Mouse (Mus musculus) C2C12 (cell line): ENCODE data around the gene Fem1b. TPM values are rescaled to one million over a fixed set of nuclear protein-coding genes. Genes with fewer than 3 reads are reported as not detected.
A peak's percentile ranks its signal among the peaks of the same experiment; 100 is the strongest.

Experiments used
- H3K27me3 ChIP-seq: one replicate; pipeline ENCODE4 v1.6.1; 2011; ENCODE audit not compliant: control insufficient read depth, insufficient read depth, insufficient read length
- H3K36me3 ChIP-seq: one replicate; pipeline ENCODE4 v1.6.1; 2011; ENCODE audit not compliant: control insufficient read depth, insufficient read depth
- H3K4me3 ChIP-seq: one replicate; pipeline ENCODE4 v1.5.1; 2011; ENCODE audit warnings: mild to moderate bottlenecking, control low read depth; ENCODE audit not compliant: poor library complexity, insufficient read depth, severe bottlenecking
- H3K79me2 ChIP-seq: one replicate; pipeline ENCODE4 v1.6.1; 2011; ENCODE audit not compliant: control insufficient read depth, insufficient read depth
- H3K79me3 ChIP-seq: one replicate; pipeline ENCODE4 v1.6.1; 2011; ENCODE audit warnings: low read depth, control low read depth
- H3ac ChIP-seq: one replicate; pipeline ENCODE3; 2011; ENCODE audit warnings: low read depth; ENCODE audit not compliant: control insufficient read depth, insufficient read length
- CEBPB ChIP-seq: IDR thresholded peaks from one replicate; pipeline ENCODE4 v1.6.1; 2011; ENCODE audit warnings: low read depth, mild to moderate bottlenecking, control low read depth, moderate library complexity
- CTCF ChIP-seq: IDR thresholded peaks from one replicate; pipeline ENCODE4 v1.5.1; 2011; ENCODE audit not compliant: control insufficient read depth, insufficient read depth, insufficient read length
- FOSL1 ChIP-seq: IDR thresholded peaks from one replicate; pipeline ENCODE4 v1.8.0; 2011; ENCODE audit warnings: mild to moderate bottlenecking, low read length; ENCODE audit not compliant: poor library complexity, insufficient read depth, severe bottlenecking
- MAX ChIP-seq: IDR thresholded peaks from one replicate; pipeline ENCODE4 v1.6.1; 2011; ENCODE audit warnings: mild to moderate bottlenecking, control low read depth
- MYOD1 ChIP-seq: IDR thresholded peaks from one replicate; pipeline ENCODE4 v1.6.1; 2011; ENCODE audit warnings: low read depth; ENCODE audit not compliant: control insufficient read depth, insufficient read length
- MYOG ChIP-seq: IDR thresholded peaks from one replicate; pipeline ENCODE4 v1.6.1; 2011; ENCODE audit not compliant: control insufficient read depth, insufficient read length; ENCODE audit errors: extremely low read depth
- USF1 ChIP-seq: IDR thresholded peaks from one replicate; pipeline ENCODE4 v1.6.1; 2011; ENCODE audit warnings: low read depth, mild to moderate bottlenecking, control low read depth, moderate library complexity
- polyA plus RNA-seq: library from polyadenylated mRNA; unstranded; fragments of >200 nt; fragmentation: generic; extraction: Trizol; gene quantifications from one replicate; pipeline ENCODE4 v1.2.1, GENCODE M21; 2012; ENCODE audit warnings: missing spikeins

Gene Fem1b
- polyA plus RNA-seq, 1 experiment = 11.0 TPM

DNA sequence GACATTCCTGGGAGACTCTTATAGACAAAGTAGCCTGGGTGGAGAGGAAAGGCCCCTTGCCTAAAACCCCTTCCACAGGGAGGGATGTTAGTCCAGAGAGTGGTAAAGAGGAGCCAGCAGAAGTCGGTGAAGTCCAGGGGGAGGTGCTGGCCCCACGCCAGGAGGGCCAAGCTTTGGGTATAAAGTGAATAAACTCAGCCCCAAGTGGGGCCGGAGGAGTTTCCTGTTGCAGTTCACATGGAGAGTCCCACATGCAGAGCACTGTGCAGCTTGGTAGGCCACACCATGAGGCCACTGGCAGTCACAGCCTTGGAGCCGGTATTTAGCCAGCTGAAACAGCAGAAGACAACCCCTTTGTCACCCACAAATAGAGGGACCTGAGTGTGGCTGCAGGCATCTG lies 42.7 kb upstream of the Fem1b start:
- Histone ChIP-seq H3K79me3 (no peaks in the 10 kb centered on the region), H3K27me3 (no peaks in the 10 kb centered on the region), H3K36me3 (no peaks in the 10 kb centered on the region), H3ac (no peak overlapping the region), H3K79me2 (no peaks in the 10 kb centered on the region), H3K4me3 (no peak overlapping the region)
- TF ChIP-seq FOSL1 (no peak), CTCF (no peak), MAX (no peak), USF1 (no peak), MYOD1 (no peak), MYOG (no peak), CEBPB (no peak)

- Histone ChIP-seq H3K79me2 (no peaks in the 10 kb centered on the region), H3K36me3 (no peaks in the 10 kb centered on the region), H3K4me3 (no peak overlapping the region), H3K27me3 (no peaks in the 10 kb centered on the region), H3K79me3 (no peaks in the 10 kb centered on the region), H3ac (no peak overlapping the region)
- TF ChIP-seq MYOG (no peak), CTCF (no peak), MYOD1 (no peak), MAX (no peak), FOSL1 (no peak), USF1 (no peak), CEBPB (no peak)
Observed at GRCm38 (mm10) chr9:62851571-62851970, 39.8 kb upstream of the Fem1b start.

- no peaks in the 10 kb centered on the region for H3K79me2 ChIP-seq
- H3ac ChIP-seq = no peak overlapping the region
- no peaks in the 10 kb centered on the region for H3K36me3 ChIP-seq
- TF ChIP-seq CTCF (no peak), USF1 (no peak), CEBPB (no peak), MYOD1 (no peak), FOSL1 (no peak), MYOG (no peak)
- no peak overlapping the region for H3K4me3 ChIP-seq
- H3K79me3 ChIP-seq = no peaks in the 10 kb centered on the region
- H3K27me3 ChIP-seq = no peaks in the 10 kb centered on the region
Observed at GRCm38 (mm10) chr9:62848641-62849040, 36.9 kb upstream of the Fem1b start.

GRCm38 (mm10) chr9:62847694-62848093 lies 36.0 kb upstream of the Fem1b start:
- TF ChIP-seq USF1 (no peak), FOSL1 (no peak), MYOD1 (no peak), CTCF (peak; percentile 91)
- H3K79me2 ChIP-seq = no peaks in the 10 kb centered on the region
- no peak overlapping the region for H3K4me3 ChIP-seq
- H3K27me3 ChIP-seq = no peaks in the 10 kb centered on the region
- H3K79me3 ChIP-seq = no peaks in the 10 kb centered on the region
- H3K36me3 ChIP-seq = no peaks in the 10 kb centered on the region
- H3ac ChIP-seq = no peak overlapping the region

DNA sequence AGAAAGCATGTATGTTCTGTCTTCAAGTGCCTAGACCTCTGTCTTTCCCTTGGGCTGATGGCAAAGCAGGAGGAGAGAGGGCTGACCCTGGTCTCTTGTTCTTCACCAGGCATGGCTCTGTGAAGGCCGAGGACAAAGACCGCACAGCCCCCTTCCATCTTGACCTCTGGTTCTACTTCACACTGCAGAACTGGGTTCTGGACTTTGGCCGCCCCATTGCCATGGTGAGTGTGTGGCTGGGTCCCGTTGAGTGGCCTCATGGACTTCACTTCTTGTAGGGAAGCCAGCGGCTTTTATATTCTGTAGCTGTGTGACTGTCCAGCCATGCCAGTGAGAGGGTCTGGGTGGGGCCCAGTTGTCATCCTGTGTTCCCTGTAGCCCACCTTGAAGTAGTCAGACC lies 32.7 kb upstream of the Fem1b start:
- H3K79me3 ChIP-seq = no peaks in the 10 kb centered on the region
- TF ChIP-seq CTCF (no peak), FOSL1 (no peak), MYOG (no peak), MAX (no peak), MYOD1 (no peak), USF1 (no peak), CEBPB (no peak)
- no peaks in the 10 kb centered on the region for H3K27me3 ChIP-seq
- no peak overlapping the region for H3ac ChIP-seq
- no peaks in the 10 kb centered on the region for H3K79me2 ChIP-seq
- H3K4me3 ChIP-seq = no peak overlapping the region
- H3K36me3 ChIP-seq = no peaks in the 10 kb centered on the region

- Histone ChIP-seq H3K79me2 (no peaks in the 10 kb centered on the region), H3K79me3 (no peaks in the 10 kb centered on the region), H3ac (no peak overlapping the region), H3K36me3 (no peaks in the 10 kb centered on the region), H3K27me3 (no peaks in the 10 kb centered on the region), H3K4me3 (no peak overlapping the region)
- TF ChIP-seq MYOD1 (no peak), FOSL1 (no peak), CTCF (no peak), USF1 (no peak), CEBPB (no peak), MAX (no peak), MYOG (no peak)
Observed at GRCm38 (mm10) chr9:62843356-62844024, 31.8 kb upstream of the Fem1b start.
